Mouse (Mus musculus) limb, embryonic 13.5 days (tissue): ENCODE data around the gene Grm8. TPM values are rescaled to one million over a fixed set of nuclear protein-coding genes. Genes with fewer than 3 reads are reported as not detected.

Source experiments
- ATAC-seq: fragments of 200-750 bp; cut with Nextera tagmentation; 2 replicates; pipeline ENCODE4 v1.8.0; 2017; ENCODE audit warnings: low read depth, moderate number of reproducible peaks, moderate TSS enrichment; ENCODE audit not compliant: low FRiP score
- H3K27ac ChIP-seq: fragments of 300-500 bp; sonication (generic); 2 replicates; pipeline ENCODE4 v1.5.1; 2015; ENCODE audit warnings: inconsistent platforms, mild to moderate bottlenecking, moderate library complexity
- H3K27me3 ChIP-seq: fragments of 300-500 bp; sonication (generic); 2 replicates; pipeline ENCODE4 v1.6.1; 2015; ENCODE audit warnings: mild to moderate bottlenecking, inconsistent platforms
- H3K36me3 ChIP-seq: fragments of 300-500 bp; sonication (generic); 2 replicates; pipeline ENCODE4 v1.6.1; 2015; ENCODE audit warnings: inconsistent platforms, mild to moderate bottlenecking, moderate library complexity
- H3K4me1 ChIP-seq: fragments of 300-500 bp; sonication (generic); 2 replicates; pipeline ENCODE4 v1.6.1; 2015; ENCODE audit warnings: inconsistent platforms
- H3K4me2 ChIP-seq: fragments of 300-500 bp; sonication (generic); replicated peaks from 2 replicates; pipeline ENCODE4 v1.6.1; 2015; ENCODE audit warnings: inconsistent platforms, mild to moderate bottlenecking, moderate library complexity
- H3K4me3 ChIP-seq: fragments of 300-500 bp; sonication (generic); 2 replicates; pipeline ENCODE4 v1.5.1; 2015; ENCODE audit warnings: moderate library complexity, mild to moderate bottlenecking, inconsistent platforms
- H3K9ac ChIP-seq: fragments of 300-500 bp; sonication (generic); 2 replicates; pipeline ENCODE4 v1.6.1; 2015; ENCODE audit warnings: mild to moderate bottlenecking, inconsistent platforms
- H3K9me3 ChIP-seq: fragments of 300-500 bp; sonication (generic); 2 replicates; pipeline ENCODE4 v1.6.1; 2016; ENCODE audit warnings: inconsistent platforms
- WGBS: fragments of 180-500 bp; shearing (Covaris S2); methylation state at CpG from one replicate; pipeline ENCODE4 v1.1.7; 2015; 5-methylcytosine and 5-hydroxymethylcytosine counted together
- polyA plus RNA-seq: library from polyadenylated mRNA; unstranded; fragments of >200 nt; fragmentation: Nextera tagmentation; extraction: Ambion mirVana; gene quantifications from 2 replicates; pipeline ENCODE4 v1.2.1, GENCODE M21; 2015

The Grm8 gene
- polyA plus RNA-seq, 1 experiment from 2014 or later: 1.5 TPM

DNA sequence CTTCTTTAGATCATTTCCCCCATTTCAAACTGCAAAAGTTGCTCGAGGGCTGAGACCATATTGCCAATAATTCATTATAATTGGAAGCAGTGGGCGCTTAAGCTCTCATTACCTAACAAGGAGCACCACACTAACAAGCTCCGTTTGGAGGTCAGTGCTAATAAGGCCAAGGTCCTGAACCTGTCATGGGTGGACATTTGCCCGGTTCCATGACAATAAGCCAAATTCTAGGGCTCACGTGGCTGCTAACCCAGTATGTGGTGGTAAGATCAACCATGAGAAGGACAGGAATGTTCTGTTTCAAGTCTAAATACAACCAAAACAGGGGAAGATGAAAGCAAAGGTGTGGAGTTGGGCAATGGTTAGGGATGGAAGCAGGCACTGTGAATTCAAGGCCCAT is 322.2 kb downstream of the Grm8 start:
- Histone ChIP-seq H3K4me1 (no peaks in the 10 kb centered on the region), H3K9ac (no peak overlapping the region), H3K4me2 (no peak overlapping the region), H3K9me3 (no peaks in the 10 kb centered on the region), H3K4me3 (no peak overlapping the region), H3K27ac (no peak overlapping the region), H3K36me3 (no peaks in the 10 kb centered on the region), H3K27me3 (no peaks in the 10 kb centered on the region)
- 17% methylated on average over 5 of the region's 5 CpGs for WGBS
- ATAC-seq: no peak

GRCm38 (mm10) chr6:27809996-27810395 is 325.0 kb downstream of the Grm8 start:
- H3K4me2 ChIP-seq: no peak overlapping the region
- H3K27ac ChIP-seq: no peak overlapping the region
- no peaks in the 10 kb centered on the region for H3K4me1 ChIP-seq
- H3K9me3 ChIP-seq: no peaks in the 10 kb centered on the region
- H3K9ac ChIP-seq: no peak overlapping the region
- H3K4me3 ChIP-seq: no peak overlapping the region
- WGBS: 88% methylated on average over 6 of the region's 6 CpGs
- H3K27me3 ChIP-seq: no peaks in the 10 kb centered on the region
- H3K36me3 ChIP-seq: no peaks in the 10 kb centered on the region
- ATAC-seq: no peak

DNA sequence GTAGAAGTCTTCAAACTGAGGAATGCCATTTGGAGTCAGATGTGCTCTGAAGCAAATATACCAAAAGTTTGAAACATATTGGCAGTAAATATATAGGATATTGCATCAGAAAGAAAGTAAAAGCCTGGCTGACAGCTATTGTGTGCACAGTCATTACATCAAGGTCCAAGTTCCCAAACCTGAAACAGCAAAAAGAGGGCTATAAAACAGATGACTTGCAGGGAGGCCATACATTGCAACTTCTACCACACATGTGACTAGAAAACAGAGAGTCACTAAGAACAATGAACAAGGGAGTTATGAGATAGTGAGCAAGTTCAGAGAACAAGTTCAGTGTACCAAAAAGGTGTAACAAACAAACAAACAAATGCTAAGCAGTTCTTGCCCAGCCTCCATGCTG is 328.2 kb downstream of the Grm8 start:
- H3K27ac ChIP-seq: no peak overlapping the region

DNA sequence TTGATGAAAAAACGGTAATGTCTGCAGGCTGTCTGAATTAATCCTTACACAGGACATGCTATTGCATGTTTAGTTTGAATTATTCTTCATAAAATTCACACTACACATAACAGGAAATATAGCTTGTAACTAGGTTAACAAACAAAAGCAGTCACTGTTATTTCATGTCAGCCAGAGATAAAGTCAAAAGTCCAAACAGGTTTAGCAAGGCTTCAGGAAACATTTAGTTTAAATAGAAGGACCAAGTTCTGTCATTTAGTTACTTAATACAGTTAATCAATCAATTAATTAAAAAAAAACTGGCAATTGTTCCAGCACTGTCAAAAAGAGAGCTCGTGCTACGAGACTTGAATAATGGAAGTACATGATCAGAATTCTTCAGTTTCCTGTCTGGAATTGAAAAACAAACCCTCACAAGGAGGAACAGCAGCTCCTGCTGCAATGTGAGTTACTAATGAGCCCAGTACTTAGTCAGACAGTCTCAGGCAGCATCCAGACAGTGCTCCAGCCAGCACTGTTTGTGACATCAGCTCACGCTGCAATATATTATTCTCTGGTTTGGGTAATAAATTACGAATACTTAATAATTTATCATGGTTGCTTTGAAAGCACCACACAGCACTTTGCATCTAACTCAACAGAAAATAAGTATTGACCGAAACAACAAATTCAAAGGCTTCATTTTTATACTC is 334.0 kb downstream of the Grm8 start:
- 63% methylated on average over 6 of the region's 6 CpGs for WGBS

More for the DNA sequence above, 328.2 kb downstream of the Grm8 start:
- no peak overlapping the region for H3K4me2 ChIP-seq
- no peaks in the 10 kb centered on the region for H3K4me1 ChIP-seq
- no peaks in the 10 kb centered on the region for H3K36me3 ChIP-seq
- no peaks in the 10 kb centered on the region for H3K27me3 ChIP-seq
- no peak overlapping the region for H3K4me3 ChIP-seq
- H3K9me3 ChIP-seq: no peaks in the 10 kb centered on the region
- H3K9ac ChIP-seq: no peak overlapping the region
- no peak for ATAC-seq

GRCm38 (mm10) chr6:27798735-27799134 is 336.2 kb downstream of the Grm8 start:
- H3K9ac ChIP-seq: no peak overlapping the region
- no peak overlapping the region for H3K4me3 ChIP-seq
- no peak overlapping the region for H3K27ac ChIP-seq
- 95% methylated on average over 3 of the region's 3 CpGs for WGBS
- H3K9me3 ChIP-seq: no peaks in the 10 kb centered on the region
- H3K27me3 ChIP-seq: no peaks in the 10 kb centered on the region
- ATAC-seq: no peak
- H3K4me1 ChIP-seq: no peaks in the 10 kb centered on the region
- H3K36me3 ChIP-seq: no peaks in the 10 kb centered on the region
- H3K4me2 ChIP-seq: no peak overlapping the region

More for the DNA sequence above, 334.0 kb downstream of the Grm8 start:
- Histone ChIP-seq H3K9me3 (no peaks in the 10 kb centered on the region), H3K4me2 (no peak overlapping the region), H3K9ac (no peak overlapping the region), H3K4me1 (no peaks in the 10 kb centered on the region), H3K27ac (no peak overlapping the region), H3K27me3 (no peaks in the 10 kb centered on the region), H3K4me3 (no peak overlapping the region), H3K36me3 (no peaks in the 10 kb centered on the region)
- ATAC-seq: no peak

DNA sequence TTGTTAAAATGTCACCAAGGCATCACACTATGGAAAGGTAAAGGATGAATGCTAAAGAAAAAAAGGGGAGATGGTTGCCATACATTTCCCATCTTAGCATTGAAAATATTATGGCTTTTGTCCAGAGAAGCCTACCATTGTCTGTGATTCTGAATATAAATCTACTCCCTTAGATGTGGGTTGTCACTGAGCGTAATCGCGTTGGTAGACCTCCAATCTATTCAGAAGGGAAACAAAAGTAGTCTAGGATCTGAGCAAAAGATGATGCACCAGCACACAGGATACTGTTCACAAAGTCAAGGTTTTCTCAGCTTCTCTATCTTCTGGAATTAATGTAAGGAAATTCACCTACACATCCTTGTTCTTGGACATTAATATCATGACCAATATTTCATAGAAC is 345.4 kb downstream of the Grm8 start:
- Histone ChIP-seq H3K4me2 (no peak overlapping the region), H3K9me3 (no peaks in the 10 kb centered on the region), H3K4me1 (no peaks in the 10 kb centered on the region), H3K27ac (no peak overlapping the region), H3K4me3 (no peak overlapping the region), H3K27me3 (no peaks in the 10 kb centered on the region), H3K36me3 (no peaks in the 10 kb centered on the region), H3K9ac (no peak overlapping the region)
- ATAC-seq: no peak
- WGBS: 88% methylated on average over 3 of the region's 3 CpGs

- Histone ChIP-seq H3K27ac (no peak overlapping the region), H3K36me3 (no peaks in the 10 kb centered on the region), H3K4me1 (no peaks in the 10 kb centered on the region), H3K27me3 (no peaks in the 10 kb centered on the region), H3K4me2 (no peak overlapping the region), H3K9me3 (no peaks in the 10 kb centered on the region), H3K4me3 (no peak overlapping the region), H3K9ac (no peak overlapping the region)
- no peak for ATAC-seq
- 77% methylated on average over 4 of the region's 4 CpGs for WGBS
Measured at GRCm38 (mm10) chr6:27789151-27789550, 345.8 kb downstream of the Grm8 start.

DNA sequence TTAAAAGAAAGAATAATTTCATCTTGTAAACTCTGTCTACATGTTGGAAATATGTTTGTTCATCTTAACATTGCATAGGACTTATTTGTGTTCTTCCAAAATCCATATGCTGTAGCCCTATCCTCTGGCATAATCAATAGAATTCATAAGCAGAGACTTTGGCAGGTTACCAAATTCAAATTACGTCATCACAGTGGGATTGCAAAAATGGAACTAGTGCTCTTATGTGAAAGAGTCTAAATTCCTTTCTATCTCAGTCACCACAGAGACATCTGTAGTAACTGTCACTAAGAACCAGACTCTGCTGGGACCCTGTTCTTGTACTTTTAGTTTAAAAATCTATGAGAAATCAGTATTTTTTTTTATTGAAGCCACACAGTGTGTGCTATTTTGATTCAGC is 352.7 kb downstream of the Grm8 start:
- no peak overlapping the region for H3K9ac ChIP-seq
- H3K4me3 ChIP-seq: no peak overlapping the region
- H3K36me3 ChIP-seq: no peaks in the 10 kb centered on the region
- no peak for ATAC-seq
- H3K4me2 ChIP-seq: no peak overlapping the region
- H3K9me3 ChIP-seq: no peaks in the 10 kb centered on the region
- H3K27me3 ChIP-seq: no peaks in the 10 kb centered on the region
- no peaks in the 10 kb centered on the region for H3K4me1 ChIP-seq
- 76% methylated on average over 1 of the region's 1 CpGs for WGBS
- no peak overlapping the region for H3K27ac ChIP-seq

DNA sequence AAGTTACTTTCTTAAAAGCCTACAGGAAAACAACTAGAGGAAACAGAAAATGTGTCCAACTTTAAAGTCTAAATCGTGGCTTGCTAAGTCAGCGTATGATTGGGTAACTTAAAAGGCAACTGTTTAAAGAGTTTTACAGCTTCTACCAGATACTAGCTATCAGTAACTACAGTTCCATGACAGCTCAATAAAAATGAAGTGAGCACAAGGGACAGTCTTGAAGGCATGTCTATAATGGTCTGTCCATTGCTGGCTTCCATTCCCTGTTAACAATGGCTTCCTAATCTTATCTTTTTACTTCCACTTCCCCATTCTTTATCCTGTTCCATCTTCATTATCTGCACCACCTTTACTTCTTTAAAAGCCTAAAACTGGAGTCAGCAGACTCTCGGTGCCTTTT is 353.6 kb downstream of the Grm8 start:
- Histone ChIP-seq H3K4me2 (no peak overlapping the region), H3K4me1 (no peaks in the 10 kb centered on the region), H3K9me3 (no peaks in the 10 kb centered on the region), H3K36me3 (no peaks in the 10 kb centered on the region), H3K27ac (no peak overlapping the region), H3K27me3 (no peaks in the 10 kb centered on the region), H3K4me3 (no peak overlapping the region), H3K9ac (no peak overlapping the region)
- ATAC-seq: no peak
- 78% methylated on average over 3 of the region's 3 CpGs for WGBS

DNA sequence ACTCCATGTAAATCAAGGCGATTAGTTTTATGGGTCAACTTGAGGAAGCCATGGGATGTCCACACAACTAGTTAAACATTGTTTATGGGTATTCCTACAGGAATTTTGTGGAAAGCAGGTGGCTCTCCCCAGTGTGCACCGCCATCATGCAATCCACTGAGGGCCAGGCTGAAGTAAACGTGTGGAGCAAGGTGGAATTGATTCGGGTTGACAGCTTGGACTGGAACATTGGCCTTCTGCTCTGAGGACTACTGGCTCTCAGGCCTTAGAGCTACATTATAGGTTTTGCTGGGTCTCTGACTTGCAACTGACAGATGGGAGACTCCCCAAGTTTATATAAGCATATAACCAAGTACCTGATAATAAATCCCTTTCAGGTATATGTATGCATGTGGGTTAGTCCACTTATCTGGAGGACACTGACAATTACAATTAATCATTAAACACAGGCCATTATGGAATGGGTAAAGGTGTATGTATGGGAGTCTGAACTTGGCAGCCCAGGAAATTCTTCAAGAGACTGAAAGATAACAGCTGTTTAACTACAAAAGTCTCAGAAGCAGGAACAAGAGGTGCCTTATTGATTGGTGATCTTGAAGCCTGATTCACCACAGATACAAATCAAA is 359.2 kb downstream of the Grm8 start:
- 75% methylated on average over 4 of the region's 4 CpGs for WGBS
- no peaks in the 10 kb centered on the region for H3K4me1 ChIP-seq
- no peaks in the 10 kb centered on the region for H3K27me3 ChIP-seq
- no peaks in the 10 kb centered on the region for H3K9me3 ChIP-seq
- H3K36me3 ChIP-seq: no peaks in the 10 kb centered on the region
- no peak overlapping the region for H3K4me2 ChIP-seq
- H3K9ac ChIP-seq: no peak overlapping the region
- no peak overlapping the region for H3K27ac ChIP-seq
- no peak overlapping the region for H3K4me3 ChIP-seq
- no peak for ATAC-seq

GRCm38 (mm10) chr6:27762061-27762460 is 372.9 kb downstream of the Grm8 start:
- no peaks in the 10 kb centered on the region for H3K27me3 ChIP-seq
- no peak overlapping the region for H3K9ac ChIP-seq
- H3K4me1 ChIP-seq: no peaks in the 10 kb centered on the region
- WGBS: 87% methylated on average over 6 of the region's 6 CpGs
- no peak overlapping the region for H3K27ac ChIP-seq
- H3K4me3 ChIP-seq: no peak overlapping the region
- H3K9me3 ChIP-seq: no peaks in the 10 kb centered on the region
- H3K4me2 ChIP-seq: no peak overlapping the region
- no peaks in the 10 kb centered on the region for H3K36me3 ChIP-seq
- no peak for ATAC-seq

DNA sequence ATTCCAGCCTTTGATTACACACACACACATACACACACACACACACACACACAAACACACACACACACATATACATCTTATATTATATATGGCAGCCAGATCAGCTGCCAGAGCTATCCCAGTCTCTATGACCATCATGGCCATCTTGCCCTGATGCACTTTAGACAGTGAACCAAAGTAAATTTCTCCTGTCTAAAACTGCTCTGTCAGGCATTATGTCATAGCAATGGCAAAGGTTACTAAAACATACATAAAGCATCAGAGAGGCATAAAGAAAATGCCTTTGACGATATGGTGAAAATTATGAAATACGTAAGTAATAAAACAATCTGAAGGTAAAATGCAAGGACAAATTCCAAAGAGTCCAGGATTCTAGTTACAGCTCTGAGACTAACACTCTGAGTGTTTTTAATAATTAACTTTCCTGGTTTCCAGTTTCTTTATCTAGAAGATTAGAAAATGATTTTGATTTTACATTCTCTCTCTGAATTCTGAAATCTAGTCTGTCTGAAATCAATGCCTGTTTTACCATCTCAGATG is 381.6 kb downstream of the Grm8 start:
- Histone ChIP-seq H3K36me3 (no peaks in the 10 kb centered on the region), H3K4me3 (no peak overlapping the region), H3K4me2 (no peak overlapping the region), H3K9me3 (no peaks in the 10 kb centered on the region), H3K9ac (no peak overlapping the region), H3K27ac (no peak overlapping the region), H3K27me3 (no peaks in the 10 kb centered on the region), H3K4me1 (no peaks in the 10 kb centered on the region)
- ATAC-seq: no peak
- 92% methylated on average over 2 of the region's 2 CpGs for WGBS

DNA sequence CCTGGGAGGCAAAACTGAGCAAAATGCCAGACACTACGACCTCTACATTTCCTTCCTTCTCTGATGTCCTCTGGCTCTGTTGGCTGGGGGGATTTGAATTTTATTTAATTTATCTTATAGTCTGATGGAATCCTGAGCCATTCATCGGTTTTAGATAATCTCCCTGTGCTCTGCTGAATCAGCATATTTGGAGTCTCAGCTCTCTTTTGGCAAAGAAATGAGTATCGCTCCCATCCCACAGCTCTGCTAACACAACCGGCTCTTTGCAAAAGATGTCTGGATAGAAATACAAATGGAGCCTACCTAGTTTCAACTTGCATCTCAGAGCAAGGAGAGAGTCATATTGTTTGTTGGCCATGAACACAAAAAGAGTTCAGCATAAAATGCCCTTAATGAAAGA is 388.5 kb downstream of the Grm8 start:
- H3K27me3 ChIP-seq: no peaks in the 10 kb centered on the region
- no peaks in the 10 kb centered on the region for H3K4me1 ChIP-seq
- H3K27ac ChIP-seq: no peak overlapping the region
- no peak overlapping the region for H3K4me2 ChIP-seq
- H3K9me3 ChIP-seq: no peaks in the 10 kb centered on the region
- ATAC-seq: no peak
- H3K9ac ChIP-seq: no peak overlapping the region
- H3K36me3 ChIP-seq: no peaks in the 10 kb centered on the region
- H3K4me3 ChIP-seq: no peak overlapping the region
- 82% methylated on average over 4 of the region's 4 CpGs for WGBS
